Mouse (Mus musculus) heart, embryonic 13.5 days (tissue): ENCODE measurements at regions not wholly inside any gene's neighbourhood (a gene's known extent, or its start where the extent isn't known, plus 50 kb on each side); places are given as distances from the start of the nearest gene placed in this dataset.
"Not testable (repeated sequence)": the region's sequence is repeated elsewhere in the genome, so short reads cannot be mapped to it uniquely, and the experiment has no call there.

Experiments used
- ATAC-seq: fragments of 200-750 bp; cut with Nextera tagmentation; 2 replicates; pipeline ENCODE4 v1.8.0; 2017; ENCODE audit warnings: moderate TSS enrichment; ENCODE audit not compliant: insufficient number of reproducible peaks, low FRiP score, low TSS enrichment; ENCODE audit errors: extremely low read depth
- H3K27ac ChIP-seq: fragments of 300-500 bp; sonication (generic); replicated peaks from 2 replicates; pipeline ENCODE4 v1.5.1; 2015; ENCODE audit warnings: moderate library complexity, mild to moderate bottlenecking, inconsistent platforms
- H3K27me3 ChIP-seq: fragments of 300-500 bp; sonication (generic); replicated peaks from 2 replicates; pipeline ENCODE4 v1.6.1; 2015; ENCODE audit warnings: mild to moderate bottlenecking, inconsistent platforms
- H3K36me3 ChIP-seq: fragments of 300-500 bp; sonication (generic); 2 replicates; pipeline ENCODE4 v1.6.1; 2015; ENCODE audit warnings: mild to moderate bottlenecking, inconsistent platforms
- H3K4me1 ChIP-seq: fragments of 300-500 bp; sonication (generic); 2 replicates; pipeline ENCODE4 v1.6.1; 2015; ENCODE audit warnings: inconsistent platforms
- H3K4me2 ChIP-seq: fragments of 300-500 bp; sonication (generic); 2 replicates; pipeline ENCODE4 v1.6.1; 2015; ENCODE audit warnings: inconsistent platforms, mild to moderate bottlenecking, moderate library complexity
- H3K4me3 ChIP-seq: fragments of 300-500 bp; sonication (generic); 2 replicates; pipeline ENCODE4 v1.5.1; 2015; ENCODE audit warnings: moderate library complexity, mild to moderate bottlenecking, inconsistent platforms
- H3K9ac ChIP-seq: fragments of 300-500 bp; sonication (generic); 2 replicates; pipeline ENCODE4 v1.6.1; 2015; ENCODE audit warnings: inconsistent platforms, mild to moderate bottlenecking, moderate library complexity
- H3K9me3 ChIP-seq: fragments of 300-500 bp; sonication (generic); 2 replicates; pipeline ENCODE4 v1.6.1; 2016; ENCODE audit warnings: inconsistent platforms
- WGBS: fragments of 180-500 bp; shearing (Covaris S2); methylation state at CpG from one replicate; pipeline ENCODE4 v1.1.7; 2015; ENCODE audit warnings: mixed read lengths; 5-methylcytosine and 5-hydroxymethylcytosine counted together

DNA sequence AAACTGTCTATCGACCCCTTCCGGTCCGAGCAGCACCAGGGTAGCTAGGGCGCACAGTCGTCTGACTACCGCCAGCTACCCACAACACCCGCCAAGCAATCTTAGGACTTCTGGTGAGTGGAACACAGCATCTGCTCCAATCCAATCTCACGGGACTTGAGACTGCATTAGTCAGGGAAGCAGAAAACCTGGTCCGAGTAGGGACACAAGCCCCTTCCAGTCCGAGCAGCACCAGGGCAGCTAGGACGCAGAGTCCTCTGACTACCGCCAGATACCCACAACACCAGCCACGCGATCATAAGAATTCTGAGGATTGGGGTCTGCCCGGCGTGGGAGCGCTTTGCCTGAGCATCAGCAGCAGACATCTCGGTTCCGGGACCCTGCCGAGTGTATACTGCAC lies 79.6 kb downstream of the Gm10715 start:
- H3K9ac ChIP-seq, H3K4me1 ChIP-seq, H3K4me2 ChIP-seq, H3K4me3 ChIP-seq, H3K27ac ChIP-seq, H3K27me3 ChIP-seq, ATAC-seq, H3K36me3 ChIP-seq: not testable (repeated sequence)
- H3K9me3 ChIP-seq: peaks cover 30% of the 10 kb centered on the region
- 81% methylated on average over 20 of the region's 20 CpGs for WGBS

DNA sequence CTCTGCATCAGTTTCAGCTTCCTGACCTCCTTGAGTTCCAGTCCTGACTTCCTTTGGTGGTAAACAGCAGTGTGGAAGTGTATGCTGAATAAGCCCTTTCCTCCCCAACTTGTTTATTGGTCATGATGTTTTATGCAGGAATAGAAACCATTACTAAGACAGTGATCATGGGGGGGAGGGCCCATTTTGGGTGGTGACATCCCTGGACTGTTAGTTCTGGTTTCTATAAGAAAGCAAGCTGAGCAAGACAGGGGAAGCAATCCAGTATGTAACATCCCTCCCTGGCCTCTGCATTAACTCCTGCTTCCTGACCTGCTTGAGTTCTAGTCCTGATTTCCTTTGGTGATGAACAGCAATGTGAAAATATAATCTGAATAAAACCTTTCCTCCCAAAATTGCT lies 124.5 kb downstream of the Gm10715 start:
- Histone ChIP-seq H3K9me3 (peaks cover 46% of the 10 kb centered on the region), H3K27me3 (no peaks in the 10 kb centered on the region), H3K9ac (no peak overlapping the region), H3K27ac (no peak overlapping the region), H3K4me2 (no peak overlapping the region), H3K4me3 (no peak overlapping the region), H3K36me3 (no peaks in the 10 kb centered on the region), H3K4me1 (no peaks in the 10 kb centered on the region)
- ATAC-seq: no peak

DNA sequence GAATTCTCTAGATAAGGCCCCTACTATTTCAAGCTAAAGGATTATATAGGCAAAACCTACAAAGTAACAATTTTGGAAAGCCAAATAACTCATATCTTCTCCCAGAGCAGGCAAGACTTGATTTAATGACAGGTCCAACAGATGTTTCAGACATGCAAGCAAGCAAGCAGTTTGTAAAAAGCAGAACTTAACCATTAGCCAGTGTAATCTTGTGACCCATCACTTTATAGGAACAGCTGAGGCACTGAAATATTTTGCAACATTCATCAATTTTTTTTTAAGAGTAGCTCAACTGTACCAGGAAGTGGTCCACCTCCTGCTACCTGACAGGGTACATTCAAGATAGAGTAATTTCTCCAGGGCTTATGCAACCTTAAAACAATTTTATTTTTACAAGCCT lies 147.7 kb downstream of the Gm10715 start:
- Histone ChIP-seq H3K27ac (no peak overlapping the region), H3K4me3 (no peak overlapping the region), H3K4me2 (no peak overlapping the region), H3K9me3 (peaks cover 26% of the 10 kb centered on the region; the same call in 1 of the 2 replicates), H3K36me3 (no peaks in the 10 kb centered on the region), H3K4me1 (no peaks in the 10 kb centered on the region), H3K27me3 (no peaks in the 10 kb centered on the region), H3K9ac (no peak overlapping the region)
- no peak for ATAC-seq

DNA sequence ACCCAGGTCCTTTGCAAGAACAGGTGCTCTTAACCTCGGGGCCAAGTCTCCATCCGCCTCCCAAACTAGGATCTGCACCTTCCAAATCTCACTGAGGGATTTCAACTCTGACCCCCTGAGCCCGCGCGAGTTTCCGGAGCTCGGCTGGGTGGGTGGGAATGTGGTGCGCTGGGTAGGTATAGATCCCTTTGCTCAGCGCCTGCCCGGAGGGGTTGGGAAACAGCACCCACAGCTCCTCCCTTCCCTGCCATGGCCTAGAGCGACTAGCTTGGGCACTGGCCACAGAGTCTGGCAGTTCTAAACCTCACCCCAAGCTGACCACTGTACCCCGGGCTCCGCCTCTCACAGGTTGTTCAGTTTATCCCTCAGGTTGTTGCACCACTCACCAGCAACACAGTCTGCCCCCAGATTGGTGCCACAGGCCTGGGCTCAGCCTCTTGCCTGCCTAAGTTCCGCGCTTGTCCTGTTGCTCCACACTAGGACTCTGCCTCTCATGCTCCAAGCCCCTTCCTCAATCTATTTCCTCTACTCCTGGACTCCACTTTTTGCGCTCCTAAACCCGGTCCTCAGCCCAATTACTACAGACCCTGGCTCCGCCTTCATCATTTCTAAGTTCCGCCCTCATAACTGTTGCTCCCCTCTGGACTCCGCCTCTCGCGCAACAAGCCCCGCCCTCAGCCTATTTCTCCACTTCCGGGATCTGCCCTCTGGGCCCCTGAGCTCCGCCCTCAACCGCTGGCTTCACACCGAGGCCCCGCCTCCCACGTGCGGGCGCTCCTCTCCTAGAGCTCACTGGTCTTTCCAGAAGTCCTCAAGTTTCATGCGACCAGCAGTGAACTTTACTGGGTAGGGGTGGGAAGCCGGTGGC lies 135.6 kb upstream of the Alkbh8 start:
- WGBS: 28% methylated on average over 33 of the region's 33 CpGs
- 0 out of 2 replicates have a peak, but pooled peaks have one; percentile 8 for ATAC-seq
- Histone ChIP-seq H3K27me3 (0 out of 2 replicates have a peak, but pooled peaks cover 3% of the 10 kb centered on the region), H3K4me3 (no peak overlapping the region; the same call in 1 of the 2 replicates), H3K9ac (no peak overlapping the region), H3K4me2 (peak overlapping the region; percentile 33), H3K27ac (no peak overlapping the region), H3K36me3 (no peaks in the 10 kb centered on the region), H3K4me1 (no peaks in the 10 kb centered on the region), H3K9me3 (no peaks in the 10 kb centered on the region; the same call in 1 of the 2 replicates)

DNA sequence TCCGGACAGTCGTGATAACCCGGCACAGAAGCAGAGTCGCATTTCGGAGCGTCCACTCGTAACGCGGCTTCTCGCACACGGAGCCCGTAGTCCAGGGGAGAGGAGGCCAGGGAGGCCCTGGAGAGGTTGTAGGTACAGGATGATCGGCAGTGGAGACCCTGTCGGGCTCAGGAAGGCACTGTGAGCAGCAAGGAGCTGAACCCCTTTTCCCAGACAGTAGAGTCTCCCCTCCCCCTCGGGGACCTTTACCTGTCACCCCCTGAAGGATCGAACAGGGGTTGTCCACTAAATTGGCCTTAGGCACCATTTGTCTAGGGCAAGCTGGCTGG lies 135.0 kb upstream of the Alkbh8 start:
- WGBS: 37% methylated on average over 16 of the region's 16 CpGs
- not testable (repeated sequence) for H3K9me3 ChIP-seq, ATAC-seq

DNA sequence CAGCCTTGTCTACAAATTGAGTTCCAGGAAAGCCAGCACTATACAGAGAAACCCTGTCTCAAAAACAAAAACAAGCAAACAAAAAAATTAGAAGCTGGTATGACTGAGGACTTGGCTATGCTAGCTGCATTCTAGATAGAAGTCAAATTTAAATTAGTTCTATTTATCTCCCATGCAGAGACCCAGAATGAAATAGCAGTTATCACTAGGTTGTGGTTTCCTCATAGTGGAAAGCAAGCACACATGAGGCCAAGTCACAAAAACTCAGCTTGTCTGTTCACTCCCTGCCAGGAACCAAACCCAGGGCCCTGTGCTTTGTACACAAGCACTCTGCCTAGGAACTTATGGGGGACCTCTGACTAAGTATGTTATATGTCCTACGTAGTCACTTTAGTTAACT lies 126.8 kb upstream of the Alkbh8 start:
- H3K4me2 ChIP-seq, H3K4me3 ChIP-seq, H3K27me3 ChIP-seq, ATAC-seq, H3K36me3 ChIP-seq, H3K4me1 ChIP-seq, H3K9ac ChIP-seq, H3K9me3 ChIP-seq, H3K27ac ChIP-seq: not testable (repeated sequence)
- 72% methylated on average over 1 of the region's 1 CpGs for WGBS

More for the DNA sequence above, 135.0 kb upstream of the Alkbh8 start:
- H3K36me3 ChIP-seq, H3K27ac ChIP-seq, H3K4me3 ChIP-seq, H3K27me3 ChIP-seq, H3K4me1 ChIP-seq, H3K9ac ChIP-seq: not testable (repeated sequence)
- H3K4me2 ChIP-seq: peak overlapping the region; percentile 33

DNA sequence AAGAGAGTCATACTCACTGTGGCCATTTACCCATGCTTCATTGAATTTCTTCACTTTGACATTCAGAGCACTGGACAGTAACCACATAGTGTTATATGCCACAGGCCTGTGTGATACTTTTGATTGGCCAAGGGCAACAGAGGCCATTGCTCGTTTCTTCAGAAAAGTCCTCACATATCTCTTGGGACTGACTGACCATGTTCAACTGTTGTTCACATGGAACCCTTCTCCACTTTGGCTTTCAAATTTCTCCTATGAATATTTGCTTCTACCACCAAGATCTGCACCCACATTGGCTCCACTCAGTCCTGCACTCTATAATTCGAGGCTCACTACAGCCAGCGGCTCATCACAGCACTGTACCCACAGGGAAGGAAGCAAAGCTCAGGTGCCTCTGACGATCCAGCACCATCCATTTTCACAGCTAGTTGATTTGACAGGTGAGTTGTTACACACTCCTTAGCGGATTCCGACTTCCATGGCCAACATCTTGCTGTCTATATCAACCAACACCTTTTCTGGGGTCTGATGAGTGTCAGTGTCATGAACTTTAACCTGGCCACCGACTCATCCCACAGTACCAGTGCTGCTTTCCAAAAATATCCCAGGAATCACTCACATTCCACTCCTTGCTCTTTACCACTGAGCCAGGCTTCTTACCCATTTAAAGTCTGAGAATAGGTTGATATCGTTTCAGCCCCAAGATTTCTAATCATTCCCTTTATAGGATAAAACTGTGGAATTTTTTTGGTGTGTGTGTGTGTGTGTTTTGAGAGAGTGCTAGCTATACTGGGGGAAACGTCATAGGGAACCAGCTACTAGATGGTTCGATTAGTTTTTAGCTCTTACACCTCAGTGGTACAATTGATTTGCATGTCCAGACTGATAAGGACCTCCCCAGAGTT lies 76.3 kb upstream of the Alkbh8 start:
- Histone ChIP-seq H3K4me1 (no peaks in the 10 kb centered on the region), H3K4me2 (no peak overlapping the region), H3K9ac (no peak overlapping the region), H3K4me3 (no peak overlapping the region), H3K27ac (no peak overlapping the region), H3K36me3 (no peaks in the 10 kb centered on the region), H3K9me3 (peaks cover 15% of the 10 kb centered on the region), H3K27me3 (no peaks in the 10 kb centered on the region)
- peak; percentile 100 for ATAC-seq
- WGBS: 45% methylated on average over 10 of the region's 10 CpGs

DNA sequence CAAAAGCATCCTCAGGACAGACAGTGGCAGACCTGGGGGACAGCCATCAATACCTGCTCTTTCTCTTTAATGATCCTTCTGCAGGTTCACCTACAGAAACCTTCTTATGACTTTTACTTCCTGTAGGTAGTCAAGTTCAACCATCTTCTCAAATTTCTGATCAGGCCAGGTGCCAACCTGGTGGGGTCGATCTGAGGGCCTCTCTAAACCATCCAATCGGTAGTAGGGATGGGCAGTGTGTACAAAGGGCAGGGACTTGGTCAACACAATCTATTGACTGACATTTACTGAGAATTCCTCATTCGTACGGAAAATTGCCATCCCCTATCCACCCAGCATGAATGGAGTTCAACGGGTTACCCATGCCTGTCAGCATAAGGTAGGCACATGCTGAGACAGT lies 74.8 kb upstream of the Alkbh8 start:
- Histone ChIP-seq H3K4me1 (no peaks in the 10 kb centered on the region), H3K4me2 (no peak overlapping the region), H3K9ac (no peak overlapping the region), H3K27me3 (no peaks in the 10 kb centered on the region), H3K36me3 (no peaks in the 10 kb centered on the region), H3K4me3 (no peak overlapping the region), H3K27ac (no peak overlapping the region), H3K9me3 (peaks cover 20% of the 10 kb centered on the region)
- 57% methylated on average over 5 of the region's 5 CpGs for WGBS
- ATAC-seq: no peak

DNA sequence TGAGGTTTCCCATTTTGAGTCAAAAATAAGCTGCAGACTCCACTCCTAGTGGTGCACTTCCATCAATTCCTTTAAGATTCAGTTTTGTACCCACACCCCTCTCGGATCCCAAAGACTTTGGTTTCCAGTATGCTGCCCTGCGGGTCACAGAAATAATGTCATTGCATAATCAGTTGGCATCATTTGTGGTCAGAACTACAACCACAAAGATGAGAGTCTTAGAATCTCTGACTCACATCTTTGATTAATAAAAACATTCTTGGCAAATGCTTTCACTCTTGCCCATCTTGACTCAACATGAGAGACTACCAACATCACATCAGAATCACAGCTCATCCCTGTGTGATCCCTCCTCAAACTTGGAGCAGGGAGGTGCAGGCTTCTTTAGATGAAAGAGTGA lies 74.1 kb upstream of the Alkbh8 start:
- no peaks in the 10 kb centered on the region for H3K27me3 ChIP-seq
- no peak for ATAC-seq
- WGBS: 66% methylated on average over 2 of the region's 2 CpGs
- no peaks in the 10 kb centered on the region for H3K36me3 ChIP-seq
- no peak overlapping the region for H3K9ac ChIP-seq
- H3K4me1 ChIP-seq: no peaks in the 10 kb centered on the region
- H3K4me3 ChIP-seq: no peak overlapping the region
- H3K9me3 ChIP-seq: peaks cover 20% of the 10 kb centered on the region
- H3K4me2 ChIP-seq: no peak overlapping the region
- H3K27ac ChIP-seq: no peak overlapping the region

DNA sequence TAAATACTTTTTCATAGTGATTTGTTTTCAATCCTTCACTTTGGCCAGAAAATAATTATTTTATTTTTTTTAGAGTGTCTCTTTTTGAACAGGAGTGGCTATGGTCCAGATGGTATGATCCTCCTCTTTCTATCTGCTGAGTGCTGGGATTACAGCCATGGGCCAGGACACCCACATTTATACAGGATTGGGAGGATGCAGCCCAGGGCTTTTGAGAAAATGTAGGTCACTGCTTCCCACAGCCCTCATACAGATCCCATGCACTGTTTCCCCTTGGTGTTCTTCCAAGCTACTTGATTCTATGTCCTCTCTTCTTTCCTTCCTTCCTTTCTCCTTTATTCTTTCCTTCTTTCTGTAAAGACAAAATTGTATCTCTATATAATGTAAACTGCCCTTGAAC lies 70.5 kb upstream of the Alkbh8 start:
- Histone ChIP-seq H3K4me2 (no peak overlapping the region), H3K4me1 (no peaks in the 10 kb centered on the region), H3K4me3 (no peak overlapping the region), H3K27me3 (no peaks in the 10 kb centered on the region), H3K27ac (no peak overlapping the region), H3K9me3 (peaks cover 22% of the 10 kb centered on the region), H3K36me3 (no peaks in the 10 kb centered on the region), H3K9ac (no peak overlapping the region)
- ATAC-seq: no peak

DNA sequence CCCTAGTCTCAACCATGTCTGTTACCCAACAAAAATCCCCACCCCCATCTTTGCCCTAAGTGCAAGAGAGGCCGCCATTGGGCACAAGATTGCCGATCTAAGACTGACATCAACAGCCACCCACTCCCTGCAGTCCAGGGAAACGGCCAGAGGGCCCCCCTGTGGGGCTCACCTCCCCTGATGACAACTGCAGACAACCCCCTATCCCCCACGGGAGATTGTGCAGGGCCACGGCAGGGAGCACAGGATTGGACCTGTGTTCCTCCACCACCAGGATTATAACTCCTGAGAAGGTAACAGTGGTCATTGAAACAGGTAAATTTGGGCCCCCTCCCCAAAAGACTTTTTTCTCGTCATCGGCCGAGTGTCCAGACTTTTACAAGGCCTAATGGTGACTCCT lies 54.4 kb upstream of the Alkbh8 start:
- not testable (repeated sequence) for H3K4me1 ChIP-seq, H3K27ac ChIP-seq, H3K4me3 ChIP-seq, H3K4me2 ChIP-seq, ATAC-seq, H3K9ac ChIP-seq, H3K36me3 ChIP-seq, H3K27me3 ChIP-seq
- H3K9me3 ChIP-seq: peaks cover 19% of the 10 kb centered on the region
- WGBS: 69% methylated on average over 8 of the region's 8 CpGs
